Mouse (Mus musculus) midbrain, embryonic 10.5 days (tissue): Measurements from ENCODE around the gene Ctsa. TPM values are rescaled to one million over a fixed set of nuclear protein-coding genes. Genes with fewer than 3 reads are reported as not detected.

ENCODE experiments used
- DNase-seq: peaks from one replicate; pipeline ENCODE4 v3.0.0-alpha.2; 2017; ENCODE audit warnings: low spot score
- H3K27ac ChIP-seq: fragments of 300-500 bp; sonication (generic); replicated peaks from 2 replicates; pipeline ENCODE4 v1.5.1; 2016; ENCODE audit warnings: mild to moderate bottlenecking
- H3K27me3 ChIP-seq: fragments of 300-500 bp; sonication (generic); 2 replicates; pipeline ENCODE4 v1.6.1; 2016; ENCODE audit warnings: low read depth, mild to moderate bottlenecking; ENCODE audit not compliant: poor library complexity, severe bottlenecking
- H3K36me3 ChIP-seq: fragments of 300-500 bp; sonication (generic); 2 replicates; pipeline ENCODE4 v1.6.1; 2016; ENCODE audit warnings: mild to moderate bottlenecking, moderate library complexity
- H3K4me1 ChIP-seq: fragments of 300-500 bp; sonication (generic); 2 replicates; pipeline ENCODE4 v1.6.1; 2016
- H3K4me3 ChIP-seq: fragments of 300-500 bp; sonication (generic); 2 replicates; pipeline ENCODE4 v1.5.1; 2016; ENCODE audit warnings: mild to moderate bottlenecking, moderate library complexity
- H3K9me3 ChIP-seq: fragments of 300-500 bp; sonication (generic); replicated peaks from 2 replicates; pipeline ENCODE4 v1.6.1; 2016; ENCODE audit warnings: mild to moderate bottlenecking
- WGBS: fragments of 180-500 bp; shearing (Covaris S2); methylation state at CpG from one replicate; pipeline ENCODE4 v1.1.7; 2016; 5-methylcytosine and 5-hydroxymethylcytosine counted together
- polyA plus RNA-seq: library from polyadenylated mRNA; unstranded; fragments of >200 nt; fragmentation: Nextera tagmentation; extraction: Ambion mirVana; gene quantifications from 2 replicates; pipeline ENCODE4 v1.2.1, GENCODE M21; 2016

Gene Ctsa
- polyA plus RNA-seq, 1 experiment from 2014 or later = 85.7 TPM

DNA sequence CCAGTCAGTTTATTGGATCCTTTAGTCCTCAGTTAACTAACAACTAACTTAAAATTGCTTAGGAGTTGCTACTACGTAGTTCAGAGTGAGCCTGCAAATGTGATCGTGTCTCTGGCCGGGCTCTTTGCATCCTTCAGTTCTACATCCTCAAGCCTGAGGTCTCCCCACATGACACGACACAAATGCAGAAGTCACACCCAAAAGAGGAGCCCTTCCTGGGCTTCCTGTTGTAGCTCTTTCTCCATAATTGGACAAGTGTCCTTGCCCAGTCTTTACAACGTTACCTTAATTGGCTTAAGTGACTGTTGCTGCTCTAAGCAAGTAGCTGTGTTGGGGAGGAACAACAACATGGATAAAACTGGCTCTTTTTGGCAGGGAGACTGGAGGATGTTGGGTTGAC, 17.3 kb upstream of the Ctsa start:
- Histone ChIP-seq H3K36me3 (peaks cover 12% of the 10 kb centered on the region), H3K4me3 (no peak overlapping the region), H3K9me3 (no peaks in the 10 kb centered on the region), H3K27ac (no peak overlapping the region), H3K4me1 (peaks cover 3% of the 10 kb centered on the region; the same call in 1 of the 2 replicates), H3K27me3 (no peaks in the 10 kb centered on the region)
- DNase-seq = no peak
- WGBS = 89% methylated on average over 5 of the region's 5 CpGs

- WGBS = 91% methylated on average over 8 of the region's 8 CpGs
- H3K27me3 ChIP-seq = no peaks in the 10 kb centered on the region
- peaks cover 17% of the 10 kb centered on the region for H3K36me3 ChIP-seq
- DNase-seq = no peak
- peaks cover 3% of the 10 kb centered on the region; the same call in 1 of the 2 replicates for H3K4me1 ChIP-seq
- H3K9me3 ChIP-seq = no peaks in the 10 kb centered on the region
- no peak overlapping the region for H3K27ac ChIP-seq
- no peak overlapping the region for H3K4me3 ChIP-seq
Observed at GRCm38 (mm10) chr2:164815821-164816220, 16.9 kb upstream of the Ctsa start.

DNA sequence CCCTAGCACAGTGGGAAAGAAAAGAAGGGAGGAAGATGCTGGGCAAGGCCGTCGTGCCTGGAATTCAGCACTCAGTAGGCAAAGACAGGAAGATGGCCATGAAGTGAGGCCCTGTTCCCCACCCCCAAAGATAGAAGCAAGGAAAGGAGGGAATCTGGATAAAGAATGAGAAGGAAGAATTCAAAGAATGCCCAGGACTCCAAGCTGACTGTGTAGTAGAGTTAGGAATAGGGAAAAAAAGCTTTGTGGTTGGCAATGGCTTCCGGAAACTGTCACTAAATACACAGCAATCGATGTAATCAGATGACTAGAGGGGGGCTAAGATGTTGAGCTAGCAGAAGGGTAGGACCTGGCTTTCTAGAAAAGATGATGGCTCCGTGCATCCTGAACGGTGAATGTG, 15.5 kb upstream of the Ctsa start:
- no peaks in the 10 kb centered on the region for H3K9me3 ChIP-seq
- DNase-seq = no peak
- no peaks in the 10 kb centered on the region for H3K27me3 ChIP-seq
- H3K36me3 ChIP-seq = peaks cover 25% of the 10 kb centered on the region
- H3K4me3 ChIP-seq = no peak overlapping the region
- 91% methylated on average over 6 of the region's 6 CpGs for whole genome bisulfite sequencing
- no peak overlapping the region for H3K27ac ChIP-seq
- H3K4me1 ChIP-seq = peaks cover 6% of the 10 kb centered on the region

DNA sequence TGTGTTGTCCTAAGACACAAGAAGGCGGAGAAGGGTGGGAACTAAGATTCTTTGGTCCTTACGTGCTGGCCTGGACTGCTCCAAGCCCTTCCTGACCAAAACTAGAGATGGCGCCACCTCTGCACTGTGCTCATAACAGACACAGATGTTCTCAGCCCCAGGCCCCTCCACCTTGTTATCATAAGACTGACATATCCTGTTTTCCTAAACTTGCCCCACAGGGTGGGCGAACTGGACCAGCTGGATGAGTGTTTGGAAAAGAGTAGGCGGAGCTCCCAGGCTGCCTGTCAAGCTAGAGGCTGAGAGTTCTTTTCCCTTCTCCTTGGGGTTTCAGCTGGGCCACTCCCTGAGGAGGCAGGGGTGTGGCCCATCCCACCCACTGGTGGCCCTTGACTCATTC, 15.0 kb upstream of the Ctsa start:
- DNase-seq = peak; percentile 26
- 74% methylated on average over 5 of the region's 5 CpGs for WGBS
- H3K27me3 ChIP-seq = no peaks in the 10 kb centered on the region
- no peak overlapping the region for H3K27ac ChIP-seq
- H3K9me3 ChIP-seq = no peaks in the 10 kb centered on the region
- peaks cover 11% of the 10 kb centered on the region for H3K4me1 ChIP-seq
- no peak overlapping the region for H3K4me3 ChIP-seq
- peaks cover 22% of the 10 kb centered on the region for H3K36me3 ChIP-seq

GRCm38 (mm10) chr2:164821060-164821459, 11.6 kb upstream of the Ctsa start:
- DNase-seq = no peak
- Histone ChIP-seq H3K9me3 (no peaks in the 10 kb centered on the region), H3K27ac (no peak overlapping the region), H3K36me3 (peaks cover 36% of the 10 kb centered on the region), H3K4me1 (peaks cover 23% of the 10 kb centered on the region), H3K27me3 (no peaks in the 10 kb centered on the region), H3K4me3 (no peak overlapping the region)
- 89% methylated on average over 6 of the region's 6 CpGs for WGBS

GRCm38 (mm10) chr2:164822636-164823165, 10.0 kb upstream of the Ctsa start, which contains the start of gene Zswim1:
Gene Zswim1, plus strand, starts transcription at chr2:164822686.
- DNase-seq = peak; percentile 99
- peak within 1 kb of the TSS; percentile 71 for H3K4me3 ChIP-seq
- H3K36me3 ChIP-seq = peaks cover 53% of the 10 kb centered on the region
- H3K27ac ChIP-seq = peak within 1 kb of the TSS; percentile 89
- H3K9me3 ChIP-seq = no peaks in the 10 kb centered on the region
- peaks cover 21% of the 10 kb centered on the region for H3K4me1 ChIP-seq
- 2% methylated on average over 32 of the region's 32 CpGs for WGBS
- no peaks in the 10 kb centered on the region for H3K27me3 ChIP-seq

GRCm38 (mm10) chr2:164823181-164823585, 9.5 kb upstream of the Ctsa start:
- Histone ChIP-seq H3K4me1 (peaks cover 21% of the 10 kb centered on the region), H3K27ac (peak overlapping the region; percentile 89), H3K9me3 (no peaks in the 10 kb centered on the region), H3K27me3 (no peaks in the 10 kb centered on the region), H3K4me3 (peak overlapping the region; percentile 71), H3K36me3 (peaks cover 58% of the 10 kb centered on the region)
- no peak for DNase-seq
- 4% methylated on average over 10 of the region's 10 CpGs for WGBS

DNA sequence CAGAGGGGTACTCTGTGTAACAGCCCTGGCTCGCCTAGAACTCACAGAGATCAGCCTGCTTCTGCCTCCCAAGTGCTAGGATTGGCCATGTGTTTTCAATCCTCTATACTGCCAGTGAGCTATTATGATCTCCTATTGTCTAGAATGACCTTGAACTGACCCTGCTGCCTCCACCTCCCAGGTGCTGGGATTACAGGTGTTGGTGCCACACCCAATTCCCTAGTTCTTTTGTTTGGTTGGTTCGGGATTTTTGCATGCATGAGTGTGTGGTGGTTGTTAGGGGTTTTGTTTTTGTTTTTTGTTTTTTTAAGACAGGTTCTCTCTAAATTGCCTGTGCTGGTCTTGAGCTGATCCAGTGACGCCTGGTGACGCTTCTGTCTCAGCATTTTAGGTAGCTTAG, 8.7 kb upstream of the Ctsa start:
- Histone ChIP-seq H3K36me3 (peaks cover 65% of the 10 kb centered on the region), H3K4me3 (peak overlapping the region; percentile 71; the same call in 1 of the 2 replicates), H3K27ac (no peak overlapping the region), H3K4me1 (peaks cover 21% of the 10 kb centered on the region), H3K27me3 (no peaks in the 10 kb centered on the region), H3K9me3 (no peaks in the 10 kb centered on the region)
- WGBS = 90% methylated on average over 4 of the region's 4 CpGs
- DNase-seq = no peak

- Histone ChIP-seq H3K4me3 (no peak overlapping the region), H3K9me3 (no peaks in the 10 kb centered on the region)
- WGBS = 94% methylated on average over 17 of the region's 17 CpGs
Observed at GRCm38 (mm10) chr2:164825521-164825920, 7.2 kb upstream of the Ctsa start.

DNA sequence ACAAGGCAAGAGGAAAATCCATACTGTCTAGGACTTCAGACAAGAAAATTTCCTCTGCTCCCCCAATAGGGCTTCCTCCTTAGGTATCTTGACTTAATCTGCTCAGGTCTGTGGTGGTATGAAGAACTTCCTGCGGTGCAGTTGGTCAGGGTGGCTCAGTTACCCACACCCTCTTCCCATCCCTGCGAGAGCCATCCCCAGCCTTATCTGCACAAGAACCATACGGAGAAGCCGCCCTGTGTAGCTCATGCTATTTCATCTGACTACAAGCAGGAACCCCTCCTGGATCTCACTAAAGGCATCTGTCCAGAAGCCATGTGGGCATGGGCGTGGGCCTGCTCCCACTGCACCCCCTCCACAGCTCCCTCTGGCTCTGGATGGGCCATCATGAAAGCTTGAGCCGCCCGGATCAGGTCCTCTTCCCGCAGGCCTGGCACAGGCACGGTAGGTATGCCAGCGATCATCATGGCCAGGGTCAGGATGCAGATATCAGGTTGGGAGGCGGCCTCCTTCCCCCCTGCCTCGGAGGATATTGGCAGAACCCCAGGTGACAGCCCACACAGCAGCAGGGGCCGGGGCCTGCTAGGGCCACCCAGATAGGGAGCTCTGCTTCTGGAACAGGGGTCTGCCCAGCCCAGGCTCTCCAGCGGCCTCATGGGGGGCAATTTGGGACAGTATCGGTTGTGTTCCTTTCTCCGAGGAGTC, 5.4 kb upstream of the Ctsa start:
- peaks cover 16% of the 10 kb centered on the region for H3K4me1 ChIP-seq
- H3K27ac ChIP-seq = no peak overlapping the region
- no peak overlapping the region for H3K4me3 ChIP-seq
- H3K27me3 ChIP-seq = no peaks in the 10 kb centered on the region
- H3K9me3 ChIP-seq = no peaks in the 10 kb centered on the region
- 91% methylated on average over 16 of the region's 16 CpGs for WGBS
- DNase-seq = no peak
- H3K36me3 ChIP-seq = peaks cover 48% of the 10 kb centered on the region

More at GRCm38 (mm10) chr2:164825521-164825920, 7.2 kb upstream of the Ctsa start:
- Histone ChIP-seq H3K36me3 (peaks cover 59% of the 10 kb centered on the region), H3K27me3 (no peaks in the 10 kb centered on the region), H3K4me1 (peaks cover 21% of the 10 kb centered on the region), H3K27ac (no peak overlapping the region)
- no peak for DNase-seq

DNA sequence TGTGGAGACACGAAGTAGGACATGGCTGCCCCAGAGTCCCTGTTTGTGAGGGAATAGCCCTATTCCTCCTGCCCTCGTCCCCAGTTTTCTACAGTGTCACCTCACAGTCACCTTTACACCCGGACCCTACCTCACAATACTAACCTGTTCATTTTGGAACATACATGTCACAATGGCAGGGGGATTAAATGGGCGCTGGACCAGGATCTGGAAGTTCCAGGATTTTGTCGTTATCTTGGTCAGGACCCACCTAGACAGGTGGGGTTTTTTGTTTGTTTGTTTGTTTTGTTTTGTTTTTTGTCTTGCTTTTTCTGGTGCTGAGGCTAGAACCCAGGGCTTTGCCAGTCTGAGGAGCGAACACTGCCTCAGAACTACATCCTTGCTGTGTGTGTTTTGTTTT, 4.2 kb upstream of the Ctsa start, which contains the start of gene Spata25:
TSS of gene Spata25 (minus strand) at position 101 of the 400 bp plus-strand sequence.
- Histone ChIP-seq H3K4me3 (no peak within 1 kb of the TSS), H3K9me3 (no peaks in the 10 kb centered on the region), H3K27me3 (no peaks in the 10 kb centered on the region), H3K4me1 (peaks cover 20% of the 10 kb centered on the region), H3K27ac (no peak within 1 kb of the TSS), H3K36me3 (peaks cover 48% of the 10 kb centered on the region)
- WGBS = 93% methylated on average over 6 of the region's 6 CpGs
- DNase-seq = no peak

DNA sequence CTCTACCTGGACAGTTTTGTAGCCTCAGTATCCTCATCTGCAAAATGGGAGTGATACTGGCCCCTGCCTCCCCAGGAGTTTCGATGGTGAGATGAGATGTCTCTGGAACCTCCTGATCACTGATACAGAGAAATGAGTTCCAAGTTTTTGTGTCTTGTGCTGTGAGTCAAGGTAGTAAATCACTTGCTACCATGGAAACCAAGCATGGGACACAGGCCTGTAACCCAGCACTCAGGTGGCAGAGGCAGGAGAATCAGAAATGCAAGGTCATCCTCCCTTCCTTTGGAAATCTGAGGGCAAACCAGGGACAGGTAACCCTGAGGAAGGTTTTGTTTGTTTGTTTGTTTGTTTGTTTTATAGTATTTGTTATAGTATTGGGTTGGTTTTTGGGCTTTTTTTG, 3.6 kb upstream of the Ctsa start:
- WGBS = 98% methylated on average over 1 of the region's 1 CpGs
- Histone ChIP-seq H3K36me3 (peaks cover 48% of the 10 kb centered on the region), H3K27me3 (no peaks in the 10 kb centered on the region), H3K4me1 (peaks cover 16% of the 10 kb centered on the region), H3K9me3 (no peaks in the 10 kb centered on the region), H3K27ac (no peak overlapping the region), H3K4me3 (no peak overlapping the region)
- DNase-seq = no peak

DNA sequence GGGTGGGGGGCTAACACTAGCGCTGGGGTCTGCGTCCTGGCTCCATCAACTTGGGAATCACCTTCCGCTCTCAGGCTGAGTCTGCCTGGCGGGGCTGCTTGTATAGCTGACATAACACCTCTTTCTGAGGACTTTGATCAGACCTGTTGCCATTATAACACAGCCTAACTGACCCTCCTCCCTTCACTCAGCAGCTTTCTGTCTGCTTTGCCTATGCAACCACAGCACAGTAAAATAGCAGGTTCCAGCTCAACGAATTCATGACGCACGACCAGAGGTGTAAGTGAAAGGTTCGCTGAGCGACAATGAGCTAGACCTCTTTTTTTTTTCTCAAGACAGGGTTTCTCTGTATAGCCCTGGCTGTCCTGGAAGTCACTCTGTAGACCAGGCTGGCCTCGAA, 1.6 kb upstream of the Ctsa start:
- 90% methylated on average over 10 of the region's 10 CpGs for WGBS
- H3K27ac ChIP-seq = no peak overlapping the region
- peaks cover 39% of the 10 kb centered on the region for H3K36me3 ChIP-seq
- H3K4me3 ChIP-seq = no peak overlapping the region
- H3K9me3 ChIP-seq = no peaks in the 10 kb centered on the region
- H3K4me1 ChIP-seq = peaks cover 28% of the 10 kb centered on the region
- H3K27me3 ChIP-seq = no peaks in the 10 kb centered on the region
- no peak for DNase-seq
